Mouse (Mus musculus) midbrain, embryonic 12.5 days (tissue): Measurements from ENCODE around the gene Usp32. TPM values are rescaled to one million over a fixed set of nuclear protein-coding genes. Genes with fewer than 3 reads are reported as not detected.

Experiments
- ATAC-seq: fragments of 200-750 bp; cut with Nextera tagmentation; 2 replicates; pipeline ENCODE4 v1.8.0; 2017; ENCODE audit warnings: low read depth, moderate TSS enrichment, moderate library complexity; ENCODE audit not compliant: low FRiP score
- H3K27ac ChIP-seq: fragments of 300-500 bp; sonication (generic); replicated peaks from 2 replicates; pipeline ENCODE4 v1.5.1; 2016; ENCODE audit warnings: mild to moderate bottlenecking
- H3K27me3 ChIP-seq: fragments of 300-500 bp; sonication (generic); 2 replicates; pipeline ENCODE4 v1.6.1; 2016; ENCODE audit warnings: mild to moderate bottlenecking
- H3K36me3 ChIP-seq: fragments of 300-500 bp; sonication (generic); 2 replicates; pipeline ENCODE4 v1.6.1; 2016
- H3K4me1 ChIP-seq: fragments of 300-500 bp; sonication (generic); 2 replicates; pipeline ENCODE4 v1.6.1; 2016
- H3K4me2 ChIP-seq: fragments of 300-500 bp; sonication (generic); replicated peaks from 2 replicates; pipeline ENCODE4 v1.6.1; 2016; ENCODE audit warnings: mild to moderate bottlenecking, moderate library complexity
- H3K4me3 ChIP-seq: fragments of 300-500 bp; sonication (generic); 2 replicates; pipeline ENCODE4 v1.5.1; 2016; ENCODE audit warnings: mild to moderate bottlenecking
- H3K9ac ChIP-seq: fragments of 300-500 bp; sonication (generic); replicated peaks from 2 replicates; pipeline ENCODE4 v1.6.1; 2016; ENCODE audit warnings: mild to moderate bottlenecking, moderate library complexity
- H3K9me3 ChIP-seq: fragments of 300-500 bp; sonication (generic); 2 replicates; pipeline ENCODE4 v1.6.1; 2016; ENCODE audit warnings: mild to moderate bottlenecking
- WGBS: fragments of 180-500 bp; shearing (Covaris S2); methylation state at CpG from one replicate; pipeline ENCODE4 v1.1.7; 2016; 5-methylcytosine and 5-hydroxymethylcytosine counted together
- polyA plus RNA-seq: library from polyadenylated mRNA; unstranded; fragments of >200 nt; fragmentation: Nextera tagmentation; extraction: Ambion mirVana; gene quantifications from 2 replicates; pipeline ENCODE4 v1.2.1, GENCODE M21; 2016

Usp32 gene
- polyA plus RNA-seq, 1 experiment from 2014 or later, result 9.6 TPM

- Histone ChIP-seq H3K36me3 (no peaks in the 10 kb centered on the region), H3K4me1 (peaks cover 14% of the 10 kb centered on the region), H3K4me3 (no peak overlapping the region), H3K4me2 (no peak overlapping the region), H3K27me3 (peaks cover 14% of the 10 kb centered on the region), H3K9ac (no peak overlapping the region), H3K27ac (no peak overlapping the region), H3K9me3 (no peaks in the 10 kb centered on the region)
- 57% methylated on average over 8 of the region's 8 CpGs for WGBS
- ATAC-seq, result no peak
These were observed 200.4 kb downstream of the Usp32 start for GRCm38 (mm10) chr11:84939508-84940053.

Other genes starting within 250 kb of the Usp32 start
- gene Znhit3, start 223.8 kb downstream of the Usp32 start, polyA plus RNA-seq, result 58.1 and 62.4 TPM in 2 replicates
- 4.5 and 4.7 TPM in 2 replicates for gene Car4, start 182.4 kb downstream of the Usp32 start, polyA plus RNA-seq
- 0.47 and 0.55 TPM in 2 replicates for gene 1700125H20Rik, start 30.2 kb upstream of the Usp32 start, polyA plus RNA-seq
- 55.8 and 56.0 TPM in 2 replicates for gene Appbp2, start 95.0 kb upstream of the Usp32 start, polyA plus RNA-seq
- 30.9 and 31.8 TPM in 2 replicates for gene Ppm1d, start 171.1 kb upstream of the Usp32 start, polyA plus RNA-seq
- 26.8 and 27.7 TPM in 2 replicates for gene Bcas3, start 213.0 kb upstream of the Usp32 start, polyA plus RNA-seq